Mouse (Mus musculus) hindbrain, embryonic 11.5 days (tissue): ENCODE results near the gene Brox. TPM values are rescaled to one million over a fixed set of nuclear protein-coding genes. Genes with fewer than 3 reads are reported as not detected.

ENCODE experiments used
- ATAC-seq: fragments of 200-750 bp; cut with Nextera tagmentation; 2 replicates; pipeline ENCODE4 v1.8.0; 2017; ENCODE audit warnings: mild to moderate bottlenecking, moderate TSS enrichment, moderate library complexity; ENCODE audit not compliant: low FRiP score
- DNase-seq: peaks from one replicate; pipeline ENCODE4 v3.0.0-alpha.2; 2015; ENCODE audit warnings: low spot score
- H3K27ac ChIP-seq: fragments of 300-500 bp; sonication (generic); 2 replicates; pipeline ENCODE4 v1.5.1; 2014; ENCODE audit warnings: mild to moderate bottlenecking, low read depth, low read length
- H3K27me3 ChIP-seq: fragments of 300-500 bp; sonication (generic); 2 replicates; pipeline ENCODE4 v1.6.1; 2014; ENCODE audit warnings: mild to moderate bottlenecking, low read length, moderate library complexity, mixed read lengths; ENCODE audit not compliant: control insufficient read depth, insufficient read depth
- H3K36me3 ChIP-seq: fragments of 300-500 bp; sonication (generic); 2 replicates; pipeline ENCODE4 v1.6.1; 2014; ENCODE audit warnings: mild to moderate bottlenecking, low read length, moderate library complexity, mixed read lengths; ENCODE audit not compliant: control insufficient read depth, insufficient read depth
- H3K4me1 ChIP-seq: fragments of 300-500 bp; sonication (generic); replicated peaks from 2 replicates; pipeline ENCODE4 v1.6.1; 2014; ENCODE audit warnings: low read length, mixed read lengths; ENCODE audit not compliant: control insufficient read depth, insufficient read depth
- H3K4me2 ChIP-seq: fragments of 300-500 bp; sonication (generic); replicated peaks from 2 replicates; pipeline ENCODE4 v1.6.1; 2014; ENCODE audit warnings: mild to moderate bottlenecking, low read depth, low read length
- H3K4me3 ChIP-seq: fragments of 300-500 bp; sonication (generic); 2 replicates; pipeline ENCODE4 v1.5.1; 2014; ENCODE audit warnings: low read depth, low read length
- H3K9ac ChIP-seq: fragments of 300-500 bp; sonication (generic); 2 replicates; pipeline ENCODE4 v1.6.1; 2014; ENCODE audit warnings: low read depth, low read length
- H3K9me3 ChIP-seq: fragments of 300-500 bp; sonication (generic); 2 replicates; pipeline ENCODE4 v1.6.1; 2016; ENCODE audit warnings: low read length; ENCODE audit not compliant: control insufficient read depth
- WGBS: fragments of 180-500 bp; shearing (Covaris S2); extraction: QIAGEN DNeasy Blood & Tissue Kit; methylation state at CpG from one replicate; pipeline ENCODE4 v1.1.7; 2014; 5-methylcytosine and 5-hydroxymethylcytosine counted together
- polyA plus RNA-seq: library from polyadenylated mRNA; unstranded; fragments of >200 nt; fragmentation: Nextera tagmentation; extraction: Ambion mirVana; gene quantifications from 2 replicates; pipeline ENCODE4 v1.2.1, GENCODE M21; 2014

Brox gene
- polyA plus RNA-seq, 1 experiment from 2014 or later: 73.1 TPM

DNA sequence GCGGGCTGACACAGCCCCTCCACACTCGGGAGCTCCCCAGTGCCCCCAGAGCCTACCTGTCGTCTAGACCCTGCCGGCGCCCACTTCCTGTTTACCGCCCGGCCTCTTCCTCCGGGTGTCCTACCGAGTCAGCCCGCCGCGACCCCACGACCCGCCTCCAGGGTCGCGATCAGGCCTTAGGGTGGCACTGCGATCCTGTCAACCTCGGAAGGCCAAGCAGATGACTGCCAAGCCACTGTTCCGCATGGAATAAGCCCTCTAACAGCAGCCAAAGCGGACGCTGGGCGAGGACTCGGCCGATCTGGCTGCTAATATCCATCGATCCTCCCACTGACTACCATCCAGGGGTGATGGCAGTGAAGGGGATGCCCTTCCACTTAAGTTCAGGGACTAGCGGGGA lies 604 bp downstream of the Brox start, which contains the start of gene Aida:
Gene Aida (plus strand): TSS at position 126 of the 400 bp plus-strand sequence.
- H3K4me3 ChIP-seq: peak within 1 kb of the TSS; percentile 48
- peak; percentile 28 for ATAC-seq
- under 1% methylated on average over 26 of the region's 26 CpGs for WGBS
- peak within 1 kb of the TSS; percentile 37; the same call in 1 of the 2 replicates for H3K27ac ChIP-seq
- H3K4me1 ChIP-seq: no peaks in the 10 kb centered on the region
- peak within 1 kb of the TSS; percentile 45 for H3K4me2 ChIP-seq
- H3K9ac ChIP-seq: peak within 1 kb of the TSS; percentile 42
- no peaks in the 10 kb centered on the region for H3K27me3 ChIP-seq
- no peak for DNase-seq
- H3K36me3 ChIP-seq: no peaks in the 10 kb centered on the region
- H3K9me3 ChIP-seq: no peaks in the 10 kb centered on the region

DNA sequence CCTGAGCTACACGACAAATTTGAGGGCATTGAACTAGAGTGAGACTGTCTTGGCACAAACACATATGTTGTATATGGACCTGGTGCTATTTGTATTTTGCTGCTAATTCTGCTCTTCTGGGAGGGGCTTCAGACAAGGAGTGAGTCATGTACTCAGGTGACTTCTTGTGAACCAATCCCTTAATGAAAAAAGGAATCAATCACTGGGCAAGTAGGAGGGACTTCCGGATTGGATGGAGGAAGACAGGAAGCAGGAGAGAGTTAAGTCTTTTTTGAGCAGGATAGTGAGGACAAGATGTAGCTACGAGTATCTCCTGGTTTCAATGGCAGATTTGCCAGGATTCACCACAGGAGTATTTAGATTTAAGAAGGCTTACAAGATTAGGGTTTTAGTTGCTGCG lies 7.5 kb downstream of the Brox start:
- H3K27me3 ChIP-seq: no peaks in the 10 kb centered on the region
- WGBS: 87% methylated on average over 4 of the region's 4 CpGs
- no peak overlapping the region for H3K27ac ChIP-seq
- H3K36me3 ChIP-seq: peaks cover 6% of the 10 kb centered on the region; the same call in 1 of the 2 replicates
- H3K9me3 ChIP-seq: no peaks in the 10 kb centered on the region
- H3K4me3 ChIP-seq: no peak overlapping the region
- no peak overlapping the region for H3K4me2 ChIP-seq
- no peak overlapping the region for H3K9ac ChIP-seq
- ATAC-seq (no peak), DNase-seq (no peak)
- no peaks in the 10 kb centered on the region for H3K4me1 ChIP-seq

DNA sequence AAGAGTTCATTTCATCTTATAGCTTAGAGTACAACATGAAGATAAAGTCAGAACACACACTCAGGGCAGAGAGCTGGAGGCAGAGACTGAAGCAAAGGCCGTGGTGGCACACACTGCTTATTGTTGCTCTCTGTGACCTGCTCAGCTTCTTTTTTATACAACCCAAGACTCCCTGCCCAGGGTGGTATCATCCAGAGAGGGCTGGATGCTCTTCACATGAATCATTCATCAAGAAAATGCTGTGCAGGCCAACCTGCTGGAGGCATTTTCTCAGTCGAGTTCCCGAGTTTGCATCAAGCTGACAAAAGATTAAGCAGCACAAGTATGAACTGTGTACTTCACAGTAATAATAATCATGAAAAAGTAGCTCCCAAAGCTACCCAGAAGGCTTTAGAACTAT lies 8.7 kb downstream of the Brox start:
- Histone ChIP-seq H3K27ac (no peak overlapping the region), H3K9ac (no peak overlapping the region), H3K9me3 (no peaks in the 10 kb centered on the region), H3K4me2 (no peak overlapping the region), H3K36me3 (peaks cover 6% of the 10 kb centered on the region; the same call in 1 of the 2 replicates), H3K4me3 (no peak overlapping the region), H3K27me3 (no peaks in the 10 kb centered on the region), H3K4me1 (no peaks in the 10 kb centered on the region)
- ATAC-seq (no peak), DNase-seq (no peak)
- WGBS: 86% methylated on average over 3 of the region's 3 CpGs

DNA sequence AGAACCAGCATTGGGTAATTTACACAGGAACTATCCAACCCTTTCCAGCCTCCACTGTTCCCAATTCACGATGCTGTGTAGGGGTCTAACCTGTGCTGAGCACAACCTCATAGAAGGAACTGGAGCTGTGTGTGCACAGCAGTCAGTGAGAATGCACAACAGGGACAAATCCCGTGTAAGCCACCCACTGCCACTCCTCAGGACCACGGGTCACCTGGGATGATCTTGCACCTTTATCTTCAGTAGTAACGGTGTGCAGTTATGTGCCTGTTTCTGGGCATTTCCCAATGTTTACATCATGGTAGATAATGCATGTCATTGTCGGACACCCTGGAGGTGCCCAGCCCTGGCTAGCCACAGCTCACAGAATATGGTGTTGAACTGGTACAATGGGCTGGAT lies 21.3 kb downstream of the Brox start:
- H3K27ac ChIP-seq: no peak overlapping the region
- 81% methylated on average over 5 of the region's 5 CpGs for WGBS
- 0 out of 2 replicates have a peak, but pooled peaks cover 2% of the 10 kb centered on the region for H3K36me3 ChIP-seq
- no peak for ATAC-seq
- no peak overlapping the region for H3K4me2 ChIP-seq
- DNase-seq: no peak
- no peak overlapping the region for H3K4me3 ChIP-seq
- H3K4me1 ChIP-seq: no peaks in the 10 kb centered on the region
- H3K9me3 ChIP-seq: no peaks in the 10 kb centered on the region
- H3K9ac ChIP-seq: no peak overlapping the region
- H3K27me3 ChIP-seq: no peaks in the 10 kb centered on the region

DNA sequence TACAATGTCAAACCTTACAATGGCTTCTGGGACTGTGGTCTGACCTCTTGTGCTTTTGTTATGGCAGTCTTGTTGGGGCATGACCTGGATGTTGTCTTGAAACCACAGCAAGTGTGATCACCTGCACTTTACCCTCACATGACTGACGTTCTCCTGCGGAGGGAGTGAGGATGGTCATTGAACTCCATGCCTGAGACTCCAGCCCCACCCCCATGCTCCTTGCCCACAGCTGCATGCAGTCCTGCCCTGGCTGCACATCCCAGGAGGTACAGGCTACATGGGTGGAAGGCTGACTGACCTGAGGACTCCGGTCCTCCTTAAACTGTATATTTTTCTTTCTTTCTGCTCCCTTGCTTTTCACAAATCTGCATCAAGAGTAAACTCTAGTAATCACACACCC lies 22.7 kb downstream of the Brox start:
- Histone ChIP-seq H3K27ac (no peak overlapping the region), H3K36me3 (0 out of 2 replicates have a peak, but pooled peaks cover 2% of the 10 kb centered on the region), H3K9ac (no peak overlapping the region), H3K9me3 (no peaks in the 10 kb centered on the region), H3K4me3 (no peak overlapping the region), H3K4me1 (no peaks in the 10 kb centered on the region), H3K4me2 (no peak overlapping the region), H3K27me3 (no peaks in the 10 kb centered on the region)
- no peak for ATAC-seq
- no peak for DNase-seq
- 66% methylated on average over 3 of the region's 3 CpGs for WGBS

DNA sequence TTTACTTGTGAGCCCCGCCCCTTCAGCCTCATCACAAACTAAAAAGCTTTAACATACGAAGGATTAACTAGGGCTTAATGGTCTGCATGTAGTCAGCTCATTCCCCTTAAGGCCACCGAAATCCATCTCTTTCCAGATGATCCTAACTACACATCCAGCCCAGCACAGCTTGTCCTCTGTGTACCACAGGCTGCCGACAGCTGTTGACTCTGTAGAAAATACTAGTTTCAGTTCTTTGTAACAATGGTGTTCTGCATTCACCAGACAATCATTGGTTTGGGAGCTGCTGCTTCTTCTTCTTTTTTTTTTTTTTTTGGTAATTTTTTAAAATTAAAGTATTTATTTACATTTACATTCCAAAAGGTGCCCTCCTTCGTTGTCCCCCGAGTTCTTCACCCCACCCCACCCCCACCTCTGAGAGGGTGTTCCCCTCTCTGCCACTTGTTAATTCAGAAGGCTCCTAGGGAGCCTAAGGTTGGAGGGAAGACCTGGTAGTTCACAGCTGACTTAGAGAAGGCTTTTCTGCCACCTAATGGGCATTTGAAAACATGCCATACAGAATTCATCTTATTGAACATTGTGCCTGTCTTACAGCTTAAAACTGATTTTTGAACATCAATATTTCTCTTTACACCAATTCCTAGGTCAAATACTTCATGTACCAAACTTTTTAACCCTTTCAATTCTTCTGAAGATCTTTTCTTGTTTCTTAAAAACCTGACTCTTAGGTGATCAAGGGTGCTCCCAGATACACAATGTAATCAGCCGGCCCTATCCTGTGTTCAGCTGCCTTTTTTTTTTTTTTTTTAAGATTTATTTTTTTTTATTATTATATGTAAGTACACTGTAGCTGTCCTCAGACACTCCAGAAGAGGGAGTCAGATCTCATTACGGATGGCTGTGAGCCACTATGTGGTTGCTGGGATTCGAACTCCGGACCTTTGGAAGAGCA lies 23.9 kb downstream of the Brox start:
- Histone ChIP-seq H3K4me2 (no peak overlapping the region), H3K4me1 (no peaks in the 10 kb centered on the region), H3K36me3 (no peaks in the 10 kb centered on the region), H3K9me3 (no peaks in the 10 kb centered on the region), H3K9ac (no peak overlapping the region), H3K4me3 (no peak overlapping the region), H3K27ac (no peak overlapping the region), H3K27me3 (no peaks in the 10 kb centered on the region)
- DNase-seq (peak; percentile 37), ATAC-seq (no peak)
- 67% methylated on average over 10 of the region's 10 CpGs for WGBS

DNA sequence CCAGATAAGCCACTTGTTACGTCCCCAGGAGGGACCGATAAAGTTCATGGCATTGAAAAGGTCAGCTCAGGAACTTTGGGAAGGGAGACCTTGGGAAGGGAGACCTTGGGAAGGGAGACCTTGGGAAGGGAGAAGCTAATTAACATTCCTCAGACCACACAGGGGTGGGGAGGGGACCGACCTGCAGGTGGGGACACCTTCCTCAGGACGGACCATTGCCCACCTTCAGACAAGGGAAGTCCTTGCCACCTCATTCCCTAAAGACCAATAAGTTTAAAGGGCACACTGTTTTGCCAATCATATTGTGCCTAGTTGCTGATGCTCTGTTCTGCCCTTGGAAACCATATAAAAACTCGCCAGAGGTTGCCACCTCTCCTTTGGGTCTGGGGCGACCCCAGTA lies 29.4 kb downstream of the Brox start:
- WGBS: 79% methylated on average over 6 of the region's 6 CpGs
- Histone ChIP-seq H3K36me3 (no peaks in the 10 kb centered on the region), H3K4me2 (no peak overlapping the region), H3K9me3 (no peaks in the 10 kb centered on the region), H3K27ac (no peak overlapping the region), H3K4me3 (no peak overlapping the region), H3K9ac (no peak overlapping the region), H3K4me1 (no peaks in the 10 kb centered on the region), H3K27me3 (no peaks in the 10 kb centered on the region)
- ATAC-seq (no peak), DNase-seq (no peak)

DNA sequence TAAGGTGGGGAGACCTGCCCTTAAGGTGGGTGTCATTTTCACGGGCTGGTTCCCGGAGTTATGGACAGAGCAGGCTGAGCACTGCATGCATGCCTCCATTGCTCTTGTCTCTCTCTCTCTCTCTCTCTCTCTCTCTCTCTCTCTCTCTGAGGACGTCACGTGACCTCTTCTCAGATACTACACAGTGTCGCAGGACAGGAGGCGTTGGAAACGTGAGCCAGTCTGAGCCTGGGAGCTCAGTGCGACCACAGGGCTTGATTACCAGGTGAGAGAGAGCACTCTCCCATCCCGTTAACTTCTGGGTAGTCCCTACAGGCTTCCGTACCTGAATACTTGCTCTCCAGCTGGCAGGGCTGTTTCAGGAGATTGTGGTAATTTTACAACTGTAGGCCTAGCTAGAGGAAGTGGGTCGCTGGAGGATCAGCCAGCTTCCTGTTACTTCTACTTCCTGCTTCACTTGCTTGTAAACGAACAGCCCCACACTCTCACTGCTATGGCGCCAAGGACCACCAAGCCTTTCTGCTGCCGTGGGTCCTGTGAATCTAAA lies 31.1 kb downstream of the Brox start:
- 76% methylated on average over 14 of the region's 14 CpGs for WGBS
- no peak for ATAC-seq

More for the DNA sequence above, 31.1 kb downstream of the Brox start:
- no peak overlapping the region for H3K27ac ChIP-seq
- H3K9ac ChIP-seq: no peak overlapping the region
- no peak for DNase-seq
- no peaks in the 10 kb centered on the region for H3K27me3 ChIP-seq
- no peaks in the 10 kb centered on the region for H3K36me3 ChIP-seq
- no peaks in the 10 kb centered on the region for H3K9me3 ChIP-seq
- no peak overlapping the region for H3K4me3 ChIP-seq
- H3K4me1 ChIP-seq: no peaks in the 10 kb centered on the region
- H3K4me2 ChIP-seq: no peak overlapping the region
